Mouse (Mus musculus): ENCODE results near the gene Hddc3.

DNA sequence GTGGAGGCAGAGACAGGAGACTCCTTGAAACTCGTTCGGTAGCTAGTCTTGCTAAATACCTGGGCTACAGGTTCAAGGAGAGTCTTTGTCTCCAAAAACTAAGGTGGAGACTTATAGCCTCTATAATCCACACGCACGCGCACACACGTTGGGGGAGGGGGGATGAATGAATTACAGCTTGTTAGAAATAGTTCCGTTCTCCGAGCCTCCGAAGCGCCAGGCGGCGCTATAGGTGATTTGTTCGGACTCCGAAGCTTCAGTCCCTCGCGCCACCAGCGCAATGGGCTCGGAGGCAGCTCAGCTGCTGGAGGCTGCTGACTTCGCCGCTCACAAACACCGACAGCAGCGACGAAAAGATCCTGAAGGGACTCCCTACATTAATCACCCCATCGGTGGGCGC lies at the start of gene Hddc3:
- TF ChIP-seq CTCF (IDR thresholded peaks at IDR 0.05; ENCODE audit: borderline replicate concordance, control insufficient read depth, extremely low read depth, insufficient read depth, low read length, poor library complexity) (peak; percentile 84; the same call in 1 of the 2 replicates), POLR2A (IDR thresholded peaks at IDR 0.05; ENCODE audit: control insufficient read depth, extremely low read depth, insufficient read depth, low read length, poor library complexity) (peak; percentile 85)

Measured in thymus, adult 2 months (tissue).